In genomic region chr2:25179566-25180217, GRCm38 (mm10) we compare ENCODE assay signal across 8 mouse cellular contexts. TPM values are rescaled to one million over a fixed set of nuclear protein-coding genes. Genes with fewer than 3 reads are reported as not detected.
DNase-seq lines count a peak whose midpoint lies in the region; ATAC-seq lines count a peak whose summit lies in the region.

No protein-coding gene starts in this region.

- intact Hi-C loops in heart, postnatal 14 days (cut with DNase I): loop anchor here (2.0 to 5.0 kb wide), 2 partner anchors 17 to 37 kb away; no protein-coding TSS in a partner anchor

- peaks cover 85% of the 10 kb centered on the region for H3K27me3 ChIP-seq in heart, embryonic 13.5 days (replicated peaks)
- peaks cover 18% of the 10 kb centered on the region for H3K27me3 ChIP-seq in hindbrain, embryonic 10.5 days (ENCODE audit: insufficient read depth, poor library complexity, severe bottlenecking)
- H3K27me3 ChIP-seq in midbrain, embryonic 11.5 days (ENCODE audit: control insufficient read depth, insufficient read depth, low read length): no peaks in the 10 kb centered on the region

- no peaks in the 10 kb centered on the region for H3K36me3 ChIP-seq in heart, embryonic 13.5 days
- peaks cover 21% of the 10 kb centered on the region for H3K36me3 ChIP-seq in hindbrain, embryonic 10.5 days
- peaks cover 6% of the 10 kb centered on the region; the same call in 1 of the 2 replicates for H3K36me3 ChIP-seq in midbrain, embryonic 11.5 days (ENCODE audit: control insufficient read depth, insufficient read depth, low read length)

- 57% methylated on average over 15 of the region's 15 CpGs for WGBS in heart, embryonic 13.5 days
- 41% methylated on average over 15 of the region's 15 CpGs for WGBS in hindbrain, embryonic 10.5 days
- 44% methylated on average over 15 of the region's 15 CpGs for WGBS in midbrain, embryonic 11.5 days

- H3K4me1 ChIP-seq in heart, embryonic 13.5 days: peaks cover 67% of the 10 kb centered on the region
- H3K4me1 ChIP-seq in hindbrain, embryonic 10.5 days (replicated peaks): peaks cover 84% of the 10 kb centered on the region
- peaks cover 69% of the 10 kb centered on the region for H3K4me1 ChIP-seq in midbrain, embryonic 11.5 days (ENCODE audit: control insufficient read depth, insufficient read depth, low read length)

- no peak for DNase-seq in heart, postnatal 14 days
- peak; percentile 33 for DNase-seq in MN1 (ENCODE audit: low spot score)
- DNase-seq in hindbrain, embryonic 10.5 days (ENCODE audit: low spot score): no peak
- DNase-seq in midbrain, embryonic 11.5 days (ENCODE audit: low spot score, missing footprints): peak; percentile 89
- no peak for DNase-seq in c-Kit-positive CD71-positive TER-119-positive erythroid progenitor cells, embryonic 14.5 days (ENCODE audit: low spot score)
- no peak for DNase-seq in cerebellum, adult 8-10 months
- DNase-seq in left cerebral cortex, adult 8-10 months (ENCODE audit: low spot score in 2 of 2): no peak

- H3K4me2 ChIP-seq in heart, embryonic 13.5 days: peak overlapping the region; percentile 82
- peak overlapping the region; percentile 74 for H3K4me2 ChIP-seq in midbrain, embryonic 11.5 days

- peak overlapping the region; percentile 60 for H3K9ac ChIP-seq in heart, embryonic 13.5 days
- H3K9ac ChIP-seq in midbrain, embryonic 11.5 days (ENCODE audit: low read length): peak overlapping the region; percentile 54

- no peak overlapping the region for H3K27ac ChIP-seq in heart, embryonic 13.5 days (replicated peaks)
- H3K27ac ChIP-seq in hindbrain, embryonic 10.5 days: peak overlapping the region; percentile 98
- H3K27ac ChIP-seq in midbrain, embryonic 11.5 days (ENCODE audit: low read depth, low read length): peak overlapping the region; percentile 67

- ATAC-seq in heart, embryonic 13.5 days (ENCODE audit: extremely low read depth, insufficient number of reproducible peaks, low FRiP score, low TSS enrichment): no peak
- no peak for ATAC-seq in midbrain, embryonic 11.5 days (ENCODE audit: low FRiP score)

- peak overlapping the region; percentile 63 for H3K4me3 ChIP-seq in heart, embryonic 13.5 days
- H3K4me3 ChIP-seq in hindbrain, embryonic 10.5 days: peak overlapping the region; percentile 85
- H3K4me3 ChIP-seq in midbrain, embryonic 11.5 days (ENCODE audit: low read depth, low read length): peak overlapping the region; percentile 87

- H3K9me3 ChIP-seq in heart, embryonic 13.5 days: no peaks in the 10 kb centered on the region
- H3K9me3 ChIP-seq in hindbrain, embryonic 10.5 days: no peaks in the 10 kb centered on the region
- no peaks in the 10 kb centered on the region for H3K9me3 ChIP-seq in midbrain, embryonic 11.5 days (ENCODE audit: control insufficient read depth, low read length)

RNA-seq across cellular contexts. Expression of gene Nrarp, which starts 0.9 kb away (rescaled TPM):
- 7.7 and 8.2 TPM in 2 replicates for polyA plus RNA-seq in heart, embryonic 13.5 days (2015; fragmentation: Nextera tagmentation; extraction: Ambion mirVana)
- total RNA-seq in heart, postnatal 14 days (2021): 10 to 100 TPM; 14.0 to 15.0 TPM
- polyA plus RNA-seq in hindbrain, embryonic 10.5 days (2016; fragmentation: Nextera tagmentation; extraction: Ambion mirVana): 77.4 and 108 TPM in 2 replicates
- 60.3 and 63.9 TPM in 2 replicates for polyA plus RNA-seq in midbrain, embryonic 11.5 days (2014; fragmentation: Nextera tagmentation; extraction: Ambion mirVana)
- 10 to 100 TPM; 20.5 to 27.9 (median 23.4) TPM for total RNA-seq in left cerebral cortex, adult 8-10 months (2022)

RNA-seq across cellular contexts. Expression of gene Tor4a, which starts 17.0 kb away (rescaled TPM):
- polyA plus RNA-seq in heart, embryonic 13.5 days (2015; fragmentation: Nextera tagmentation; extraction: Ambion mirVana): 6.4 and 6.9 TPM in 2 replicates
- total RNA-seq in heart, postnatal 14 days (2021): 1 to 10 TPM; 5.0 to 5.5 TPM
- polyA plus RNA-seq in hindbrain, embryonic 10.5 days (2016; fragmentation: Nextera tagmentation; extraction: Ambion mirVana): 2.6 and 2.7 TPM in 2 replicates
- polyA plus RNA-seq in midbrain, embryonic 11.5 days (2014; fragmentation: Nextera tagmentation; extraction: Ambion mirVana): 1.4 and 1.5 TPM in 2 replicates
- 1 to 10 TPM; 2.2 to 3.4 (median 2.5) TPM for total RNA-seq in left cerebral cortex, adult 8-10 months (2022)

RNA-seq across cellular contexts. Expression of gene Nelfb, which starts 31.6 kb away (rescaled TPM):
- polyA plus RNA-seq in heart, embryonic 13.5 days (2015; fragmentation: Nextera tagmentation; extraction: Ambion mirVana): 68.8 and 72.8 TPM in 2 replicates
- total RNA-seq in heart, postnatal 14 days (2021): 10 to 100 TPM; 35.7 to 36.2 TPM
- polyA plus RNA-seq in hindbrain, embryonic 10.5 days (2016; fragmentation: Nextera tagmentation; extraction: Ambion mirVana): 123 and 132 TPM in 2 replicates
- polyA plus RNA-seq in midbrain, embryonic 11.5 days (2014; fragmentation: Nextera tagmentation; extraction: Ambion mirVana): 96.4 and 102 TPM in 2 replicates
- 10 to 100 TPM; 58.4 to 64.2 (median 59.4) TPM for total RNA-seq in left cerebral cortex, adult 8-10 months (2022)

RNA-seq across cellular contexts. Expression of gene Stpg3, which starts 34.7 kb away (rescaled TPM):
- not detected in 2 replicates for polyA plus RNA-seq in heart, embryonic 13.5 days (2015; fragmentation: Nextera tagmentation; extraction: Ambion mirVana)
- not detected for total RNA-seq in heart, postnatal 14 days (2021)
- polyA plus RNA-seq in hindbrain, embryonic 10.5 days (2016; fragmentation: Nextera tagmentation; extraction: Ambion mirVana): not detected in 2 replicates
- not detected in 2 replicates for polyA plus RNA-seq in midbrain, embryonic 11.5 days (2014; fragmentation: Nextera tagmentation; extraction: Ambion mirVana)
- under 1 TPM in 3 of 4 experiments, not detected in 1; 0.23 to 0.82 (median 0.30) TPM for total RNA-seq in left cerebral cortex, adult 8-10 months (2022)

RNA-seq across cellular contexts. Expression of gene Fam166a, which starts 38.9 kb away (rescaled TPM):
- polyA plus RNA-seq in heart, embryonic 13.5 days (2015; fragmentation: Nextera tagmentation; extraction: Ambion mirVana): not detected in 2 replicates
- not detected for total RNA-seq in heart, postnatal 14 days (2021)
- polyA plus RNA-seq in hindbrain, embryonic 10.5 days (2016; fragmentation: Nextera tagmentation; extraction: Ambion mirVana): not detected in 2 replicates
- polyA plus RNA-seq in midbrain, embryonic 11.5 days (2014; fragmentation: Nextera tagmentation; extraction: Ambion mirVana): 0.94 TPM in 1 of 2 replicates, not detected in the other
- total RNA-seq in left cerebral cortex, adult 8-10 months (2022): 1 to 10 TPM in 1 of 4 experiments, not detected in 3; 1.4 TPM

Comparison
In these comparisons a context has a peak if more than half of its experiments do, and no peak if none do; other contexts are left out.
1. DNase-seq: peak in MN1 (single experiment) and midbrain, embryonic 11.5 days (single experiment); none in heart, postnatal 14 days (0 of 2), hindbrain, embryonic 10.5 days (single experiment), c-Kit-positive CD71-positive TER-119-positive erythroid progenitor cells, embryonic 14.5 days (single experiment), cerebellum, adult 8-10 months (single experiment) and left cerebral cortex, adult 8-10 months (0 of 2).
2. Peak in every context shown above with its lines, with median percentiles within 50 percentile points of each other: H3K4me3 ChIP-seq.